Mouse (Mus musculus) embryonic facial prominence, embryonic 14.5 days (tissue): ENCODE measurements around the gene Palld. TPM values are rescaled to one million over a fixed set of nuclear protein-coding genes. Genes with fewer than 3 reads are reported as not detected.
A peak's percentile ranks its signal among the peaks of the same experiment; 100 is the strongest.

Experiments
- ATAC-seq: fragments of 200-750 bp; cut with Nextera tagmentation; 2 replicates; pipeline ENCODE4 v1.8.0; 2017; ENCODE audit warnings: low read depth, moderate number of reproducible peaks, moderate TSS enrichment
- DNase-seq: peaks from one replicate; pipeline ENCODE4 v3.0.0-alpha.2; 2015; ENCODE audit warnings: low spot score
- H3K27ac ChIP-seq: fragments of 300-500 bp; sonication (generic); replicated peaks from 2 replicates; pipeline ENCODE4 v1.5.1; 2014; ENCODE audit warnings: low read depth, mild to moderate bottlenecking, low read length, moderate library complexity
- H3K27me3 ChIP-seq: fragments of 300-500 bp; sonication (generic); replicated peaks from 2 replicates; pipeline ENCODE4 v1.6.1; 2014; ENCODE audit warnings: low read length; ENCODE audit not compliant: control insufficient read depth, insufficient read depth
- H3K36me3 ChIP-seq: fragments of 300-500 bp; sonication (generic); 2 replicates; pipeline ENCODE4 v1.6.1; 2014; ENCODE audit warnings: low read length, mixed read lengths; ENCODE audit not compliant: control insufficient read depth, insufficient read depth
- H3K4me1 ChIP-seq: fragments of 300-500 bp; sonication (generic); 2 replicates; pipeline ENCODE4 v1.6.1; 2014; ENCODE audit warnings: antibody characterized with exemption, low read length; ENCODE audit not compliant: control insufficient read depth, insufficient read depth
- H3K4me2 ChIP-seq: fragments of 300-500 bp; sonication (generic); 2 replicates; pipeline ENCODE4 v1.6.1; 2014; ENCODE audit warnings: low read depth, mild to moderate bottlenecking, low read length, moderate library complexity, mixed read lengths
- H3K4me3 ChIP-seq: fragments of 300-500 bp; sonication (generic); 2 replicates; pipeline ENCODE4 v1.5.1; 2014; ENCODE audit warnings: low read depth, mild to moderate bottlenecking, low read length
- H3K9ac ChIP-seq: fragments of 300-500 bp; sonication (generic); 2 replicates; pipeline ENCODE4 v1.6.1; 2014; ENCODE audit warnings: low read depth, mild to moderate bottlenecking, low read length, moderate library complexity, mixed read lengths
- H3K9me3 ChIP-seq: fragments of 300-500 bp; sonication (generic); 2 replicates; pipeline ENCODE4 v1.6.1; 2016; ENCODE audit warnings: low read length; ENCODE audit not compliant: control insufficient read depth
- WGBS: fragments of 180-500 bp; shearing (Covaris S2); extraction: QIAGEN DNeasy Blood & Tissue Kit; methylation state at CpG from one replicate; pipeline ENCODE4 v1.1.7; 2014; 5-methylcytosine and 5-hydroxymethylcytosine counted together
- polyA plus RNA-seq: library from polyadenylated mRNA; unstranded; fragments of >200 nt; fragmentation: Nextera tagmentation; extraction: Ambion mirVana; gene quantifications from 2 replicates; pipeline ENCODE4 v1.2.1, GENCODE M21; 2014

The Palld gene
- polyA plus RNA-seq, 1 experiment from 2014 or later, result 96.3 TPM

- Histone ChIP-seq H3K4me2 (no peak overlapping the region), H3K36me3 (peaks cover 50% of the 10 kb centered on the region), H3K27ac (no peak overlapping the region), H3K4me3 (no peak overlapping the region), H3K4me1 (no peaks in the 10 kb centered on the region), H3K9ac (no peak overlapping the region), H3K9me3 (0 out of 2 replicates have a peak, but pooled peaks cover 6% of the 10 kb centered on the region), H3K27me3 (no peaks in the 10 kb centered on the region)
- no peak for ATAC-seq
- no peak for DNase-seq
- 58% methylated on average over 14 of the region's 14 CpGs for WGBS
Observed at GRCm38 (mm10) chr8:61715351-61716125, 187.0 kb downstream of the Palld start.

GRCm38 (mm10) chr8:61714293-61714831 lies 188.1 kb downstream of the Palld start:
- no peak overlapping the region for H3K27ac ChIP-seq
- no peak overlapping the region for H3K9ac ChIP-seq
- no peaks in the 10 kb centered on the region for H3K4me1 ChIP-seq
- no peaks in the 10 kb centered on the region for H3K27me3 ChIP-seq
- H3K4me3 ChIP-seq, result no peak overlapping the region
- 27% methylated on average over 6 of the region's 6 CpGs for WGBS
- no peak overlapping the region for H3K4me2 ChIP-seq
- ATAC-seq (no peak), DNase-seq (no peak)
- 0 out of 2 replicates have a peak, but pooled peaks cover 6% of the 10 kb centered on the region for H3K9me3 ChIP-seq
- peaks cover 49% of the 10 kb centered on the region for H3K36me3 ChIP-seq

- no peaks in the 10 kb centered on the region for H3K4me1 ChIP-seq
- ATAC-seq (no peak), DNase-seq (no peak)
- no peaks in the 10 kb centered on the region for H3K27me3 ChIP-seq
- H3K4me3 ChIP-seq, result no peak overlapping the region
- WGBS, result 87% methylated on average over 16 of the region's 16 CpGs
- peaks cover 49% of the 10 kb centered on the region for H3K36me3 ChIP-seq
- H3K27ac ChIP-seq, result no peak overlapping the region
- H3K4me2 ChIP-seq, result no peak overlapping the region
- H3K9ac ChIP-seq, result no peak overlapping the region
- 0 out of 2 replicates have a peak, but pooled peaks cover 5% of the 10 kb centered on the region for H3K9me3 ChIP-seq
Observed at GRCm38 (mm10) chr8:61713195-61713990, 189.1 kb downstream of the Palld start.

- no peak for ATAC-seq
- H3K27ac ChIP-seq, result no peak overlapping the region
- H3K9me3 ChIP-seq, result no peaks in the 10 kb centered on the region
- H3K36me3 ChIP-seq, result peaks cover 44% of the 10 kb centered on the region
- no peak overlapping the region for H3K4me3 ChIP-seq
- no peaks in the 10 kb centered on the region for H3K27me3 ChIP-seq
- H3K4me2 ChIP-seq, result no peak overlapping the region
- no peaks in the 10 kb centered on the region for H3K4me1 ChIP-seq
- H3K9ac ChIP-seq, result no peak overlapping the region
- DNase-seq, result no peak
- WGBS, result 78% methylated on average over 2 of the region's 2 CpGs
Observed at GRCm38 (mm10) chr8:61712426-61712825, 190.1 kb downstream of the Palld start.

GRCm38 (mm10) chr8:61708586-61709305 lies 193.7 kb downstream of the Palld start:
- Histone ChIP-seq H3K9me3 (no peaks in the 10 kb centered on the region), H3K4me3 (no peak overlapping the region), H3K27ac (no peak overlapping the region), H3K9ac (no peak overlapping the region), H3K4me1 (no peaks in the 10 kb centered on the region), H3K4me2 (no peak overlapping the region), H3K27me3 (no peaks in the 10 kb centered on the region), H3K36me3 (peaks cover 71% of the 10 kb centered on the region)
- ATAC-seq (peak; percentile 63; the same call in 1 of the 2 replicates), DNase-seq (no peak)
- 46% methylated on average over 8 of the region's 8 CpGs for WGBS

GRCm38 (mm10) chr8:61705491-61705890 lies 197.0 kb downstream of the Palld start:
- H3K4me2 ChIP-seq, result no peak overlapping the region
- 85% methylated on average over 3 of the region's 3 CpGs for WGBS
- peaks cover 76% of the 10 kb centered on the region for H3K36me3 ChIP-seq
- ATAC-seq (no peak), DNase-seq (no peak)
- no peak overlapping the region for H3K9ac ChIP-seq
- no peak overlapping the region for H3K4me3 ChIP-seq
- H3K27me3 ChIP-seq, result no peaks in the 10 kb centered on the region
- H3K27ac ChIP-seq, result no peak overlapping the region
- 0 out of 2 replicates have a peak, but pooled peaks cover 6% of the 10 kb centered on the region for H3K4me1 ChIP-seq
- 0 out of 2 replicates have a peak, but pooled peaks cover under 1% of the 10 kb centered on the region for H3K9me3 ChIP-seq

- DNase-seq (no peak), ATAC-seq (no peak)
- WGBS, result 61% methylated on average over 8 of the region's 8 CpGs
- peaks cover 64% of the 10 kb centered on the region for H3K36me3 ChIP-seq
- H3K9ac ChIP-seq, result no peak overlapping the region
- H3K4me2 ChIP-seq, result no peak overlapping the region
- H3K9me3 ChIP-seq, result 0 out of 2 replicates have a peak, but pooled peaks cover 3% of the 10 kb centered on the region
- H3K4me1 ChIP-seq, result 0 out of 2 replicates have a peak, but pooled peaks cover 6% of the 10 kb centered on the region
- H3K27ac ChIP-seq, result no peak overlapping the region
- H3K27me3 ChIP-seq, result no peaks in the 10 kb centered on the region
- H3K4me3 ChIP-seq, result no peak overlapping the region
Observed at GRCm38 (mm10) chr8:61702122-61702521, 200.4 kb downstream of the Palld start.
